Mouse (Mus musculus) hindlimb bud, embryonic 11.5 days (tissue): ENCODE data around the gene Itpk1.

Source experiments
- DNase-seq: peaks from one replicate; pipeline ENCODE4 v3.0.0-alpha.2; 2012; ENCODE audit warnings: low read depth, low spot score; ENCODE audit errors: extremely low spot score

The Itpk1 gene

GRCm38 (mm10) chr12:102602255-102603041, 102.3 kb downstream of the Itpk1 start:
- DNase-seq = no peak

GRCm38 (mm10) chr12:102601847-102602246, 102.9 kb downstream of the Itpk1 start:
- DNase-seq = no peak

- no peak for DNase-seq
Measured at GRCm38 (mm10) chr12:102600345-102600744, 104.4 kb downstream of the Itpk1 start.

- DNase-seq = no peak
Measured at GRCm38 (mm10) chr12:102599801-102600200, 104.9 kb downstream of the Itpk1 start.

GRCm38 (mm10) chr12:102598535-102598934, 106.2 kb downstream of the Itpk1 start:
- DNase-seq = no peak

GRCm38 (mm10) chr12:102597466-102597865, 107.3 kb downstream of the Itpk1 start:
- no peak for DNase-seq

DNA sequence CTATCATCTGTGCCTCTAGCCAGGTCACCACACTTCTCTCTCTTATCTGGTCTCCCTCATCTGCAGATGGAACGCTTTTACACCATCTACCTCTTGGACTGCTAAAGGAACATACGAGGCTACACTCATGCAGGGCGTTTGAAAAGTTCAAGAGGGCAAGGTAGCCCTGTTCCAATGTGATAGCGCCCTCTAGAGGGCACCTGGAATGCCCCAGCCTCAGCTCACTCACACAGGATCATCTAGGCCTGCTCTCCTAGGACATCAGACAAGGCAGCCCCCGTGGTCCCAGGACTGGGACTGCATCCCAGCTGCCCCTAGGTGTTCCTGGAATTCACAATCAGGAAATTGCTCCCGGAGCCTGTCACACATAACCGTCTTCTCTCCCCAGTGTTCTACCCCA, 108.3 kb downstream of the Itpk1 start:
- DNase-seq = no peak

- DNase-seq = no peak
Measured at GRCm38 (mm10) chr12:102594627-102595026, 110.1 kb downstream of the Itpk1 start.

- no peak for DNase-seq
Measured at GRCm38 (mm10) chr12:102593699-102594098, 111.0 kb downstream of the Itpk1 start.

- DNase-seq = no peak
Measured at GRCm38 (mm10) chr12:102590711-102591360, 113.9 kb downstream of the Itpk1 start.

GRCm38 (mm10) chr12:102587106-102587505, 117.6 kb downstream of the Itpk1 start:
- DNase-seq = no peak

GRCm38 (mm10) chr12:102586286-102586881, 118.3 kb downstream of the Itpk1 start:
- no peak for DNase-seq

DNA sequence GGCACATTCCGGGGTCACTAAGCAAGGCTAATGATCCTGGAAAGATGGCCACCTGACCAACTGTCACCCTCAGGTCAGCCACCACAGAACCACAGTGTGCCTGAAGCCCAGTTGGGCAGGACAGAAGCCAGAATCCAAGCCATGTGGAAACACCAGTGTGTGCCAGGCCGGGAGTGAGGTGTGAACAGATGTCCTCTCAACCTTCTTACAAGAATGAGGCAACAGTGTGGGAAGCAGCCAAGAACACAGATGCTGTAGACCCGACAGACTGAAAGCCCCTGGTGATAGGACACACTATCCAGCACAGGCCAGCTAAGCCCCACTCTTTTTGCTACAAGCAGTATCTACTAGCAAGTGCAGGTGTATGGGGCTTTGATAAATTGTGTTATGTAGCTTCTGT, 119.3 kb downstream of the Itpk1 start:
- DNase-seq = no peak

DNA sequence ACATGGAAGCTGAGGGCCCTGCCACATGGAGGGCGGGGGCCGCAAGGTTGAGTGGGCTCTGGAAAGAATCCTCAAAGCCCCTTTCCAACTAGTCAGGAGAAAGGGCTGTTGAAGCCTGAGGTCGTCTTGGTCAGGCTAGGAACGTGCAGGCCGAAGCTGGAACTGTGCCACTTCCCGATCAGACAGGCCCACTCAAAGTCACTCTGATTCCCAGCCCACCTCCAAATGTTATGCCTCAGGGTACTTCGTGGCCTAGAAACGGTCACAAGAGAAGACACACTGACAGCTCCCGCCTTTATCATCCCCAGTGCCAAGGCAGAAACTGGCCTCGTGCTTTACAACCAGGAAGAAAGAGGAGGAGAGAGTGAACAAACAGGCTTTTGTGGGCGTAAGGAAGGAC, 122.3 kb downstream of the Itpk1 start:
- no peak for DNase-seq

DNA sequence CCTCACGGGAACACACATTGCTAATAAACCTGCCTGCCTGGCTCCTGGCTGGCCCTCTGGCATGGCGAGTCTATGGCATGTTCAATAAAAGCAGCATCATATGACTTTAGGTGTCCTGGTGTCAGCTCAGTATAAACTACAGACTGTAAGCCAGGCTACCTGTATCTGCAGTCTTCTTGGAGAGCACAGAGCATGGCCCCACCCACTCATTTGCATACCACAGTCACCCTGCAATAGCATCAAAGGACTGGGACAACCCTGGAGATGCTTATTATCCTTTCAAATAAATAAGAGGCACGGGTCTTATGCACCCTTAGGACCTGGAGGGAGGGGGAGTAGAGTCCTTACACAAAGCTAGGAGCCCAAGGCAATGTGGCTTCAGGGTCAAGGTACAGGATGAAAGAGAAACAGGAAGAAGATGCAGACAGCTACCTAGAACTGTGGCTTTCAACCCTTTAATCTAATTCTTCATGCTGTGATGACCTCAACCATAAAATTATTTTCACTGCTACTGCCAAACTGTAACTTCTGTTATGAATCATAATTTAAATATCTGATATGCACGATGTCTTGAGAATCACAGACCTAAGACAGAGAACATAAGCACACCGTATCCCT, 123.0 kb downstream of the Itpk1 start:
- no peak for DNase-seq

- DNase-seq = no peak
Measured at GRCm38 (mm10) chr12:102579041-102579440, 125.7 kb downstream of the Itpk1 start.

DNA sequence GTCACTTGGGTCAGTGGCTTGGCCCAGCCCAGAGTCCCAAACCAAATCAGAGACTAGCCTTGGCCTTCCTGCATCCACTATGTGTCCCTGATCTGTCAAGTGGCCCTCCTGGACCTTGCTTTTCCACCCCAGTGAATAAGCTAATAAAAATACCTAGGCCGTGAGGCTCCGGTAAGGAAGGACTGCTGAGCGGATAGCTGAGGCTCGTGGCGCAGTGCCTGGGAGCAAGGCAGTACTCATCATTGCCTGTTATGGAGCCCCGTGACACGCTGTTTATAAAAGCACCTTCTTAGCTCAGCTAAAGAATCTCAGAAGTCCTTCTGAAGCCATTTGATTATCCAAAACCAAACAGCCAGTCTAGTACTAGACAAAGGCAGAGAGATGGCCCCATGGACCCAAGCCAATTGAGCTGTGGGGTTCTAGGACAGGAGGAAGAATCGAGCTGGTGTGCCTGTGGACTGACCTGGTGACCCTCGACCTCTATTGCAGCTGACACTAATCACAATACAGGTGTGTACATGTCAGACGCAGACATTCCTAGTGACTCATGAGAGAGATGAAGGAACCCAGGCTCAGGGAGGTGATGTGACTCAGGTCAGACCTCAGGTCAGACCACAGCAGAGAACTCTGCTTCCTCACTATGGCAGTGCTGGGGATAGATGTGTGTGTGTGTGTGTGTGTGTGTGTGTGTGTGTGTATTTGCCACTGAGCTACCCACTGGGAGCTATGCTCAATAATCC, 127.9 kb downstream of the Itpk1 start:
- no peak for DNase-seq

DNA sequence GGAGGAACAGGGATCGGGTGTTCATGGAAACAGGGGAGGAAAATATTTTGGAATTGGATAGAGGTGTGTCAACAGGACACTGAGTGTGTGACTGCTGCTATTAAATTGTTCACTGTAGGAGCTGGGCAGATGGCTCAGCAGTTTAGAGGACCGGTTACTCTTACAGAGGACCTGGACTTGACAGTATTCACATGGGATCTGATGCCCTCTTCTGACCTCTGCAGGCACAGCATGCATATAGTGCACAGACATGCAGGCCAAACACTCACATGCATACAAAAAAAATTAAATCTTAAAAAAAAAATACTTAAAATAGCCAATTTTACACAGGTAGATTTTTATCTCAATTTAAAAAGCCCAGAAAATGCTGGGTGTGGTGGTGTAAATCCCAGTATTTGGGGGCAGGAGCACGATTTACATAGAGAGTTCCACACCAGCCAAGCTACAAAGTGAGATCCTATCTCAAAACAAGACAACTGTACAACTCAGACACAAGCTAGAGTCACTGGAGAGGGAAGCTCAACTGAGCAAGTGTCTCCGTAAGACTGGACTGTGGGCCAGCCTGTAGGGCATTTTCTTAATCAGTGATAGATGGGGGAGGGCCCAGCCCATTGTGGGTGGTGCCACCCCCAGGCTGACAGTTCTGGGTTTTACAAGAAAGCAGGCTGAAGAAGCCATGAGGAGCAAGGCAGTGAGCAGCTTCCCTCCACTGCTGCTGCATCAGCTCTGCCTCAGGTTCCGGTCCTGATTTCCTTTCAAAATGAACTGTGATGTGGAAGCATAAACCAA, 129.0 kb downstream of the Itpk1 start:
- DNase-seq = no peak

DNA sequence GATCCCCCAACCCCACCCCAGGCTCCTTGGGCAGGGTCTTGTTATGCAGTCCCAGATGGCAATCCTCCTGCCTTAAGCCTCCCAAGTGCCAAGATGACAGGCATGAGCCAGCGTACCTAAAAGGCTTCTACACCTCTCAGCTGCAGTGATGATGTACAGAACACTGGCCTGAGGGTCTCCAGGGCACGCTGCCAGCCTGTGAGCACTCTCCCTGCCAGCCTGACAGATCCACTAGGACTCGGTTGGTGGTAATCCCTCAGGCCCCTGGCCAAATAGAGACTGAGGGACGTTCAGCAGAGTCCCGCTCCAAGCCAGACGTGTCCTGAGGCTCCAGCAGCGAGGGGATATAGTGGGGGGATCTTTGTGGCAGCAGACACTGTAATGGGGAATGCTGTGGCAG, 131.7 kb downstream of the Itpk1 start:
- DNase-seq = no peak

- no peak for DNase-seq
Measured at GRCm38 (mm10) chr12:102571666-102572065, 133.1 kb downstream of the Itpk1 start.
